Mouse (Mus musculus) ES-E14 (cell line): ENCODE results near the gene Gabpb2. TPM values are rescaled to one million over a fixed set of nuclear protein-coding genes. Genes with fewer than 3 reads are reported as not detected.
A peak's percentile ranks its signal among the peaks of the same experiment; 100 is the strongest.

Source experiments
- DNase-seq: peaks from one replicate; pipeline ENCODE4 v3.0.0-alpha.2; 2013; ENCODE audit warnings: low read depth, low spot score
- H3K27ac ChIP-seq: 2 replicates; pipeline ENCODE4 v1.5.1; 2012; ENCODE audit warnings: low read depth, mild to moderate bottlenecking, low read length, moderate library complexity, mixed read lengths; ENCODE audit not compliant: poor library complexity, insufficient read depth, severe bottlenecking
- H3K36me3 ChIP-seq: 2 replicates; pipeline ENCODE4 v1.6.1; 2012; ENCODE audit warnings: mild to moderate bottlenecking, low read length, moderate library complexity, mixed read lengths; ENCODE audit not compliant: control insufficient read depth, poor library complexity, insufficient read depth, severe bottlenecking
- H3K4me1 ChIP-seq, 2 experiments: fragments of 150-350 bp in 1 of 2; sonication (generic) in 1 of 2; 2 replicates each; pipeline ENCODE4 v1.6.1; 2012; ENCODE audit warnings: low read length in 2 of 2, mild to moderate bottlenecking in 1 of 2, mixed read lengths in 1 of 2; ENCODE audit not compliant: control insufficient read depth in 2 of 2, insufficient read depth in 2 of 2, poor library complexity in 1 of 2
- H3K4me3 ChIP-seq, 2 experiments: fragments of 150-350 bp in 1 of 2; sonication (generic) in 1 of 2; 2 replicates each; pipeline ENCODE4 v1.5.1; 2012; ENCODE audit warnings: low read length in 2 of 2, low read depth in 1 of 2, mild to moderate bottlenecking in 1 of 2, mixed read lengths in 1 of 2; ENCODE audit not compliant: insufficient read depth in 1 of 2, poor library complexity in 1 of 2, severe bottlenecking in 1 of 2
- H3K9ac ChIP-seq: 2 replicates; pipeline ENCODE4 v1.6.1; 2012; ENCODE audit warnings: low read depth, mild to moderate bottlenecking, low read length, mixed read lengths; ENCODE audit not compliant: poor library complexity, insufficient read depth, severe bottlenecking
- H3K9me3 ChIP-seq: fragments of 150-350 bp; sonication (generic); 2 replicates; pipeline ENCODE4 v1.6.1; 2012; ENCODE audit warnings: low read depth, mild to moderate bottlenecking, low read length; ENCODE audit not compliant: control insufficient read depth, insufficient read depth
- CHD2 ChIP-seq: IDR thresholded peaks from 2 replicates; pipeline ENCODE4 v1.6.1; 2014; ENCODE audit warnings: mild to moderate bottlenecking, low read depth, low read length, inconsistent platforms
- HCFC1 ChIP-seq: IDR thresholded peaks from 2 replicates; pipeline ENCODE4 v1.6.1; 2012; ENCODE audit warnings: low read length, inconsistent platforms, borderline replicate concordance; ENCODE audit not compliant: insufficient read depth
- MAFK ChIP-seq: IDR thresholded peaks from 2 replicates; pipeline ENCODE4 v1.6.1; 2014; ENCODE audit warnings: mild to moderate bottlenecking, low read depth, low read length, inconsistent platforms; ENCODE audit not compliant: insufficient read depth
- ZC3H11A ChIP-seq: IDR thresholded peaks from 2 replicates; pipeline ENCODE4 v1.6.1; 2012; ENCODE audit warnings: low read depth, mild to moderate bottlenecking, inconsistent platforms, low read length, borderline replicate concordance
- ZNF384 ChIP-seq: IDR thresholded peaks from 2 replicates; pipeline ENCODE4 v1.6.1; 2012; ENCODE audit warnings: low read depth, low read length, inconsistent platforms
- in situ Hi-C, 2 experiments: fragments of 600-800 bp; cut with MboI; formaldehyde crosslinking; loops; one replicate each; pipeline ENCODE4 v1.15.1; 2025; ENCODE audit warnings: low sequenced_read_pairs in 2 of 2, inconsistent platforms in 1 of 2; ENCODE audit not compliant: unreplicated experiment in 2 of 2
- total RNA-seq: library from RNA; depleted of rRNA; stranded (reverse); fragments of 300-350 nt; gene quantifications from 2 replicates; pipeline ENCODE4 v1.2.3, GENCODE M21; 2012

The Gabpb2 gene
- total RNA-seq, 1 experiment = 30.7 TPM

DNA sequence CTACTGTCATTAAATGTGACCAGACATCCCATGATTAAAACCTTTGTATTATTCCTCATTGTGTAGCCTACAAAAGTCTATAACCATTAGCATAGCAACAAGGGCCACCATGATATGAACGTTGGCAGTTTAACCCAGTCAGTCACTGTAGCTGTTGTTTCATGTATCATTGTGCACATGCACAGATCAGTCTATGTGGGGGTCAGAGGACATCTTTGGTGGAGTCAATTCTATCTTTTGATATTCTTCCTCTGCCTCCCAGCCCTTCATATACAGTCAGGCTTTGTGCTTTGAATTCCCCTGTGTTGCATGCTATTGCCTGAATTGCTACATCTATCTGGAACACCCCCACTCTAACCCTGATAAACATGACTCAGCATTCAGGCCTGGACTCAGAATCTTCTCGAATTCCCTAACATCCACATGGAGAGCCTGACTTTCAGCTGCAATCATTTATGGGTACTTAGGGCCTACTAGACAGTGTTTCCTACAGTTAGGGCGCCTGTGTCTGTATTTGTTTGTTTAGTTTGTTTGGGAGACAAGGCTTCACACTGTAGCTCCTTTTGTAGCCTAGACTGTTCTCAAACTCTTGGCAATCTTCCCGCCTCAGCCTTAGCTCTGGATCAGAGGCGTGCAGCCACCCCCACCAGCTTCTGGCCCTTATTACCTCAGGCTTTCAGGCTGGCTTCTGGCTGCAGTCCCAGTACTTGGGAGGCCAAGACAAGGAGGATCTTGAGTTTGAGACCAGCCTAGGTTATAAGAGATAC is 28.9 kb upstream of the Gabpb2 start:
- H3K9me3 ChIP-seq = no peaks in the 10 kb centered on the region
- no peak overlapping the region for H3K4me3 ChIP-seq
- no peak; the same call in 1 of the 2 replicates for TF ChIP-seq MAFK
- TF ChIP-seq HCFC1 = no peak
- no peak for TF ChIP-seq ZC3H11A
- TF ChIP-seq ZNF384 = no peak
- no peak for TF ChIP-seq CHD2
- DNase-seq = no peak
- H3K9ac ChIP-seq = no peak overlapping the region
- peaks cover 3% of the 10 kb centered on the region; the same call in 1 of the 2 replicates for H3K36me3 ChIP-seq
- in situ Hi-C loops = no loop called here
- H3K27ac ChIP-seq = no peak overlapping the region
- peaks cover 0 to 15% of the 10 kb centered on the region in 2 experiments; a peak in 3 of 4 replicates for H3K4me1 ChIP-seq

- H3K36me3 ChIP-seq = peaks cover 3% of the 10 kb centered on the region; the same call in 1 of the 2 replicates
- H3K4me1 ChIP-seq = peaks cover 0 to 12% of the 10 kb centered on the region in 2 experiments; a peak in 3 of 4 replicates
- no peak for DNase-seq
- no peak overlapping the region for H3K27ac ChIP-seq
- no peaks in the 10 kb centered on the region for H3K9me3 ChIP-seq
- no peak overlapping the region for H3K9ac ChIP-seq
- TF ChIP-seq HCFC1 = no peak
- no peak for TF ChIP-seq CHD2
- TF ChIP-seq MAFK = no peak
- TF ChIP-seq ZNF384 = no peak
- TF ChIP-seq ZC3H11A = no peak
- in situ Hi-C loops = no loop called here
- no peak overlapping the region for H3K4me3 ChIP-seq
Observed at GRCm38 (mm10) chr3:95243086-95243485, 25.4 kb upstream of the Gabpb2 start.

GRCm38 (mm10) chr3:95241498-95241897 is 23.8 kb upstream of the Gabpb2 start, which contains the start of gene Gm128:
Gene Gm128 (minus strand): TSS chr3:95241598.
- Histone ChIP-seq H3K4me1 (peaks cover 0 to 11% of the 10 kb centered on the region in 2 experiments; a peak in 3 of 4 replicates), H3K9me3 (no peaks in the 10 kb centered on the region), H3K36me3 (peaks cover 8% of the 10 kb centered on the region; the same call in 1 of the 2 replicates), H3K9ac (peak within 1 kb of the TSS; percentile 58), H3K4me3 (peak within 1 kb of the TSS; percentile 34 to 51), H3K27ac (no peak within 1 kb of the TSS)
- no peak for DNase-seq
- in situ Hi-C loops = no loop called here
- TF ChIP-seq CHD2 (no peak), ZC3H11A (no peak), ZNF384 (no peak), MAFK (no peak), HCFC1 (no peak)

- Histone ChIP-seq H3K27ac (no peak overlapping the region), H3K9ac (peak overlapping the region; percentile 58), H3K36me3 (peaks cover 13% of the 10 kb centered on the region; the same call in 1 of the 2 replicates), H3K4me3 (peak overlapping the region; percentile 34 to 51), H3K9me3 (no peaks in the 10 kb centered on the region), H3K4me1 (peaks cover 0 to 13% of the 10 kb centered on the region in 2 experiments; a peak in 3 of 4 replicates)
- TF ChIP-seq HCFC1 (no peak), CHD2 (no peak), ZC3H11A (no peak), MAFK (no peak), ZNF384 (no peak)
- no peak for DNase-seq
- in situ Hi-C loops = no loop called here
Observed at GRCm38 (mm10) chr3:95240900-95241299, 23.2 kb upstream of the Gabpb2 start.
